Mouse (Mus musculus) C2C12 (cell line): Measurements from ENCODE around the gene Sec22b.

ENCODE experiments used
- CTCF ChIP-seq: IDR thresholded peaks from one replicate; pipeline ENCODE4 v1.5.1; 2011; ENCODE audit not compliant: control insufficient read depth, insufficient read depth, insufficient read length
- MAX ChIP-seq: IDR thresholded peaks from one replicate; pipeline ENCODE4 v1.6.1; 2011; ENCODE audit warnings: mild to moderate bottlenecking, control low read depth

GRCm38 (mm10) chr3:97941440-97942259 is 40.7 kb downstream of the Sec22b start:
- TF ChIP-seq CTCF (no peak), MAX (no peak)
